Mouse (Mus musculus) forebrain, embryonic 13.5 days (tissue): ENCODE measurements around the gene Zbtb24. TPM values are rescaled to one million over a fixed set of nuclear protein-coding genes. Genes with fewer than 3 reads are reported as not detected.
"Not testable (repeated sequence)": the region's sequence is repeated elsewhere in the genome, so short reads cannot be mapped to it uniquely, and the experiment has no call there.

ENCODE experiments used
- ATAC-seq: fragments of 200-750 bp; cut with Nextera tagmentation; 2 replicates; pipeline ENCODE4 v1.8.0; 2017
- H3K27ac ChIP-seq: fragments of 300-500 bp; sonication (generic); 2 replicates; pipeline ENCODE4 v1.5.1; 2015; ENCODE audit warnings: inconsistent platforms, mild to moderate bottlenecking, moderate library complexity
- H3K27me3 ChIP-seq: fragments of 300-500 bp; sonication (generic); 2 replicates; pipeline ENCODE4 v1.6.1; 2015; ENCODE audit warnings: mild to moderate bottlenecking, inconsistent platforms
- H3K36me3 ChIP-seq: fragments of 300-500 bp; sonication (generic); 2 replicates; pipeline ENCODE4 v1.6.1; 2015; ENCODE audit warnings: mild to moderate bottlenecking, inconsistent platforms; ENCODE audit not compliant: poor library complexity, severe bottlenecking
- H3K4me1 ChIP-seq: fragments of 300-500 bp; sonication (generic); 2 replicates; pipeline ENCODE4 v1.6.1; 2015; ENCODE audit warnings: inconsistent platforms
- H3K4me2 ChIP-seq: fragments of 300-500 bp; sonication (generic); 2 replicates; pipeline ENCODE4 v1.6.1; 2015; ENCODE audit warnings: inconsistent platforms, mild to moderate bottlenecking, moderate library complexity
- H3K4me3 ChIP-seq: fragments of 300-500 bp; sonication (generic); 2 replicates; pipeline ENCODE4 v1.5.1; 2015; ENCODE audit warnings: mild to moderate bottlenecking, inconsistent platforms
- H3K9ac ChIP-seq: fragments of 300-500 bp; sonication (generic); 2 replicates; pipeline ENCODE4 v1.6.1; 2015; ENCODE audit warnings: mild to moderate bottlenecking, inconsistent platforms
- H3K9me3 ChIP-seq: fragments of 300-500 bp; sonication (generic); replicated peaks from 2 replicates; pipeline ENCODE4 v1.6.1; 2016; ENCODE audit warnings: inconsistent platforms
- WGBS: fragments of 180-500 bp; shearing (Covaris S2); methylation state at CpG from one replicate; pipeline ENCODE4 v1.1.7; 2015; 5-methylcytosine and 5-hydroxymethylcytosine counted together
- polyA plus RNA-seq: library from polyadenylated mRNA; unstranded; fragments of >200 nt; fragmentation: Nextera tagmentation; extraction: Ambion mirVana; gene quantifications from 2 replicates; pipeline ENCODE4 v1.2.1, GENCODE M21; 2015

The Zbtb24 gene
- 19.1 and 19.8 TPM in 2 replicates for polyA plus RNA-seq

GRCm38 (mm10) chr10:41450137-41450670, at the start of gene Zbtb24:
Gene Zbtb24, plus strand, starts transcription at chr10:41450383.
- under 1% methylated on average over 48 of the region's 49 CpGs for WGBS
- peak; percentile 98 for ATAC-seq
- peaks cover 30% of the 10 kb centered on the region for H3K36me3 ChIP-seq

GRCm38 (mm10) chr10:41401097-41401496, 49.1 kb upstream of the Zbtb24 start:
- Histone ChIP-seq H3K27me3 (no peaks in the 10 kb centered on the region), H3K9me3 (no peaks in the 10 kb centered on the region), H3K4me1 (no peaks in the 10 kb centered on the region), H3K36me3 (no peaks in the 10 kb centered on the region), H3K27ac (no peak overlapping the region), H3K9ac (no peak overlapping the region), H3K4me2 (no peak overlapping the region), H3K4me3 (no peak overlapping the region)
- 96% methylated on average over 3 of the region's 3 CpGs for WGBS
- ATAC-seq = no peak

More at GRCm38 (mm10) chr10:41450137-41450670, at the start of gene Zbtb24:
- Histone ChIP-seq H3K9ac (peak within 1 kb of the TSS; percentile 86), H3K9me3 (no peaks in the 10 kb centered on the region), H3K27me3 (no peaks in the 10 kb centered on the region), H3K4me2 (peak within 1 kb of the TSS; percentile 71), H3K27ac (peak within 1 kb of the TSS; percentile 66; the same call in 1 of the 2 replicates), H3K4me3 (peak within 1 kb of the TSS; percentile 88), H3K4me1 (peaks cover 34% of the 10 kb centered on the region)

GRCm38 (mm10) chr10:41403364-41403763, 46.8 kb upstream of the Zbtb24 start:
- no peak overlapping the region for H3K4me2 ChIP-seq
- no peak overlapping the region for H3K9ac ChIP-seq
- no peaks in the 10 kb centered on the region for H3K4me1 ChIP-seq
- no peak overlapping the region for H3K4me3 ChIP-seq
- ATAC-seq = no peak
- H3K9me3 ChIP-seq = no peaks in the 10 kb centered on the region; the same call in 1 of the 2 replicates
- no peaks in the 10 kb centered on the region for H3K36me3 ChIP-seq
- H3K27me3 ChIP-seq = no peaks in the 10 kb centered on the region
- no peak overlapping the region for H3K27ac ChIP-seq
- WGBS = 86% methylated on average over 2 of the region's 2 CpGs

GRCm38 (mm10) chr10:41403893-41404612, 46.1 kb upstream of the Zbtb24 start:
- 49% methylated on average over 3 of the region's 3 CpGs for WGBS
- no peak overlapping the region for H3K4me2 ChIP-seq
- no peaks in the 10 kb centered on the region for H3K36me3 ChIP-seq
- H3K9me3 ChIP-seq = no peaks in the 10 kb centered on the region; the same call in 1 of the 2 replicates
- no peak overlapping the region for H3K4me3 ChIP-seq
- no peak overlapping the region for H3K9ac ChIP-seq
- H3K4me1 ChIP-seq = no peaks in the 10 kb centered on the region
- H3K27me3 ChIP-seq = no peaks in the 10 kb centered on the region
- H3K27ac ChIP-seq = no peak overlapping the region
- no peak for ATAC-seq

GRCm38 (mm10) chr10:41410176-41410575, 40.0 kb upstream of the Zbtb24 start:
- not testable (repeated sequence) for H3K4me3 ChIP-seq, H3K36me3 ChIP-seq, H3K9ac ChIP-seq, H3K4me1 ChIP-seq, H3K27ac ChIP-seq, ATAC-seq, H3K27me3 ChIP-seq, H3K4me2 ChIP-seq
- 93% methylated on average over 4 of the region's 4 CpGs for WGBS
- H3K9me3 ChIP-seq = peaks cover 13% of the 10 kb centered on the region

GRCm38 (mm10) chr10:41410821-41411220, 39.4 kb upstream of the Zbtb24 start:
- H3K4me1 ChIP-seq, H3K9ac ChIP-seq, H3K27me3 ChIP-seq, ATAC-seq, H3K4me3 ChIP-seq, H3K27ac ChIP-seq, H3K36me3 ChIP-seq, H3K4me2 ChIP-seq: not testable (repeated sequence)
- 95% methylated on average over 1 of the region's 1 CpGs for WGBS
- peaks cover 18% of the 10 kb centered on the region for H3K9me3 ChIP-seq

- not testable (repeated sequence) for H3K4me3 ChIP-seq, H3K4me2 ChIP-seq, H3K4me1 ChIP-seq, H3K36me3 ChIP-seq, H3K27me3 ChIP-seq, H3K27ac ChIP-seq, ATAC-seq, H3K9ac ChIP-seq
- WGBS = 90% methylated on average over 1 of the region's 1 CpGs
- H3K9me3 ChIP-seq = peaks cover 18% of the 10 kb centered on the region
Observed at GRCm38 (mm10) chr10:41413471-41413870, 36.7 kb upstream of the Zbtb24 start.

- ATAC-seq, H3K27ac ChIP-seq: not testable (repeated sequence)
- 93% methylated on average over 2 of the region's 2 CpGs for WGBS
Observed at GRCm38 (mm10) chr10:41415368-41415767, 34.8 kb upstream of the Zbtb24 start.

GRCm38 (mm10) chr10:41420496-41421200, 29.5 kb upstream of the Zbtb24 start:
- 86% methylated on average over 9 of the region's 9 CpGs for WGBS
- no peak for ATAC-seq
- H3K4me2 ChIP-seq = no peak overlapping the region
- H3K4me1 ChIP-seq = no peaks in the 10 kb centered on the region
- no peak overlapping the region for H3K27ac ChIP-seq
- H3K9me3 ChIP-seq = peaks cover 1% of the 10 kb centered on the region
- H3K4me3 ChIP-seq = no peak overlapping the region
- H3K9ac ChIP-seq = no peak overlapping the region
- H3K27me3 ChIP-seq = no peaks in the 10 kb centered on the region
- no peaks in the 10 kb centered on the region for H3K36me3 ChIP-seq

More at GRCm38 (mm10) chr10:41415368-41415767, 34.8 kb upstream of the Zbtb24 start:
- H3K4me2 ChIP-seq, H3K9ac ChIP-seq, H3K4me3 ChIP-seq, H3K36me3 ChIP-seq, H3K4me1 ChIP-seq, H3K27me3 ChIP-seq: not testable (repeated sequence)
- peaks cover 11% of the 10 kb centered on the region for H3K9me3 ChIP-seq

- Histone ChIP-seq H3K9me3 (no peaks in the 10 kb centered on the region), H3K4me2 (no peak overlapping the region), H3K9ac (no peak overlapping the region), H3K4me3 (no peak overlapping the region), H3K27me3 (no peaks in the 10 kb centered on the region), H3K4me1 (no peaks in the 10 kb centered on the region), H3K36me3 (no peaks in the 10 kb centered on the region), H3K27ac (no peak overlapping the region)
- WGBS = 86% methylated on average over 2 of the region's 2 CpGs
- ATAC-seq = no peak
Observed at GRCm38 (mm10) chr10:41423681-41424080, 26.5 kb upstream of the Zbtb24 start.

- no peak for ATAC-seq
- Histone ChIP-seq H3K4me3 (no peak overlapping the region), H3K36me3 (no peaks in the 10 kb centered on the region), H3K4me2 (no peak overlapping the region), H3K9me3 (no peaks in the 10 kb centered on the region), H3K27ac (no peak overlapping the region), H3K9ac (no peak overlapping the region), H3K27me3 (no peaks in the 10 kb centered on the region), H3K4me1 (no peaks in the 10 kb centered on the region)
- WGBS = 59% methylated on average over 6 of the region's 6 CpGs
Observed at GRCm38 (mm10) chr10:41426368-41426767, 23.8 kb upstream of the Zbtb24 start.

- no peak for ATAC-seq
- 27% methylated on average over 4 of the region's 4 CpGs for WGBS
- H3K27me3 ChIP-seq = peaks cover 6% of the 10 kb centered on the region; the same call in 1 of the 2 replicates
- H3K9me3 ChIP-seq = no peaks in the 10 kb centered on the region
- H3K4me1 ChIP-seq = no peaks in the 10 kb centered on the region
- no peaks in the 10 kb centered on the region for H3K36me3 ChIP-seq
- no peak overlapping the region for H3K9ac ChIP-seq
- no peak overlapping the region for H3K4me2 ChIP-seq
- no peak overlapping the region for H3K27ac ChIP-seq
- no peak overlapping the region for H3K4me3 ChIP-seq
Observed at GRCm38 (mm10) chr10:41434624-41435023, 15.6 kb upstream of the Zbtb24 start.
